Mouse (Mus musculus) embryonic facial prominence, embryonic 11.5 days (tissue): ENCODE measurements at regions not wholly inside any gene's neighbourhood (a gene's known extent, or its start where the extent isn't known, plus 50 kb on each side); places are given as distances from the start of the nearest gene placed in this dataset.
A peak's percentile ranks its signal among the peaks of the same experiment; 100 is the strongest.

Experiments used
- ATAC-seq: fragments of 200-750 bp; cut with Nextera tagmentation; replicated peaks from 2 replicates; pipeline ENCODE4 v1.8.0; 2017; ENCODE audit warnings: low read depth; ENCODE audit not compliant: insufficient number of reproducible peaks, low FRiP score, low TSS enrichment
- DNase-seq: peaks from one replicate; pipeline ENCODE4 v3.0.0-alpha.2; 2015; ENCODE audit warnings: low spot score
- H3K27ac ChIP-seq: fragments of 300-500 bp; sonication (generic); replicated peaks from 2 replicates; pipeline ENCODE4 v1.5.1; 2014; ENCODE audit warnings: mild to moderate bottlenecking, low read depth, low read length, control low read depth
- H3K27me3 ChIP-seq: fragments of 300-500 bp; sonication (generic); 2 replicates; pipeline ENCODE4 v1.6.1; 2014; ENCODE audit warnings: mild to moderate bottlenecking, low read length, moderate library complexity, mixed read lengths; ENCODE audit not compliant: control insufficient read depth, insufficient read depth
- H3K36me3 ChIP-seq: fragments of 300-500 bp; sonication (generic); replicated peaks from 2 replicates; pipeline ENCODE4 v1.6.1; 2014; ENCODE audit warnings: low read depth, mild to moderate bottlenecking, low read length, moderate library complexity, mixed read lengths; ENCODE audit not compliant: control insufficient read depth, insufficient read depth
- H3K4me1 ChIP-seq: fragments of 300-500 bp; sonication (generic); 2 replicates; pipeline ENCODE4 v1.6.1; 2014; ENCODE audit warnings: low read length, mixed read lengths; ENCODE audit not compliant: control insufficient read depth, insufficient read depth
- H3K4me2 ChIP-seq: fragments of 300-500 bp; sonication (generic); 2 replicates; pipeline ENCODE4 v1.6.1; 2014; ENCODE audit warnings: low read depth, mild to moderate bottlenecking, control low read depth, low read length, moderate library complexity
- H3K4me3 ChIP-seq: fragments of 300-500 bp; sonication (generic); 2 replicates; pipeline ENCODE4 v1.5.1; 2014; ENCODE audit warnings: low read depth, low read length, control low read depth
- H3K9ac ChIP-seq: fragments of 300-500 bp; sonication (generic); replicated peaks from 2 replicates; pipeline ENCODE4 v1.6.1; 2014; ENCODE audit warnings: mild to moderate bottlenecking, control low read depth, low read length
- H3K9me3 ChIP-seq: fragments of 300-500 bp; sonication (generic); replicated peaks from 2 replicates; pipeline ENCODE4 v1.6.1; 2016; ENCODE audit warnings: mild to moderate bottlenecking, low read length, inconsistent platforms, mixed read lengths; ENCODE audit not compliant: control insufficient read depth
- WGBS: fragments of 180-500 bp; shearing (Covaris S2); extraction: QIAGEN DNeasy Blood & Tissue Kit; methylation state at CpG from one replicate; pipeline ENCODE4 v1.1.7; 2014; 5-methylcytosine and 5-hydroxymethylcytosine counted together

DNA sequence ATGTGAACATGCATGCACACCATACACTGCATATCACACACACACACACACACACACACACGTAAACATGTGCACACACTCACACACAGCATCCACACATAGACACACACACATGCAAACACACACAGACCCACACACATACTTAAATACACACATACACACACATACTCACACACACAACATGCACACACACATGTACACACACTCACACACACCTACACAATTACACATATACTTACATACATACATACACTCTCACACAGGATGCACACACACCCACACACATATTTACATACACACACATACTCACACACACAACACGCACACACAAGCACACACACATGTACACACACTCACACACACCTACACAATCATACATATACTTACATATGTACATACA, 54.1 kb upstream of the Adrb1 start:
- H3K27ac ChIP-seq, result no peak overlapping the region
- H3K4me1 ChIP-seq, result no peaks in the 10 kb centered on the region; the same call in 1 of the 2 replicates
- no peaks in the 10 kb centered on the region for H3K27me3 ChIP-seq
- no peak overlapping the region for H3K4me3 ChIP-seq
- H3K9ac ChIP-seq, result no peak overlapping the region
- no peak for ATAC-seq
- 88% methylated on average over 2 of the region's 2 CpGs for WGBS
- no peaks in the 10 kb centered on the region for H3K36me3 ChIP-seq
- no peak overlapping the region for H3K4me2 ChIP-seq
- H3K9me3 ChIP-seq, result no peaks in the 10 kb centered on the region
- no peak for DNase-seq

DNA sequence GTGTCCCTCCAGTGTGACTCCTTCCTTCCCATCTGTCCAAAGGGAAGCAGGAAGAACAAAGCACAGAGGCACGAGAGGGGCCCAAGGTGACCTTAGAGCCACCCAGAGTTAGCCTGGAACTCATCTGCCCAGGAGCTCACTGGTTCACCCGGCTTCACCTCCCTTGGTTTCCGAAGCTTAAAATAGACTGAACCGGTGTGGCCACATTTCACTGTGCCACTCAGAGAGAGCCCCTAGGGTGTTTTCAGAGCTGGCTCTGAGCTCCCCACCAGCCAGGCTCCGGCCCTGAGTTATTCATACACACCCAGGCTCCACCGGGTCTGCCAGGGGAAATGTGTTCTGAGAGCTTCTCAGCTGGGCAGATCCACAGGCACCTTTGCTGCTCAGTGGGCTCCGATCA, 53.0 kb upstream of the Adrb1 start:
- DNase-seq, result peak; percentile 54
- Histone ChIP-seq H3K4me2 (no peak overlapping the region), H3K9me3 (no peaks in the 10 kb centered on the region), H3K9ac (no peak overlapping the region), H3K4me1 (no peaks in the 10 kb centered on the region; the same call in 1 of the 2 replicates), H3K27me3 (no peaks in the 10 kb centered on the region), H3K27ac (no peak overlapping the region), H3K36me3 (no peaks in the 10 kb centered on the region), H3K4me3 (no peak overlapping the region)
- WGBS, result 42% methylated on average over 7 of the region's 7 CpGs
- ATAC-seq, result no peak

DNA sequence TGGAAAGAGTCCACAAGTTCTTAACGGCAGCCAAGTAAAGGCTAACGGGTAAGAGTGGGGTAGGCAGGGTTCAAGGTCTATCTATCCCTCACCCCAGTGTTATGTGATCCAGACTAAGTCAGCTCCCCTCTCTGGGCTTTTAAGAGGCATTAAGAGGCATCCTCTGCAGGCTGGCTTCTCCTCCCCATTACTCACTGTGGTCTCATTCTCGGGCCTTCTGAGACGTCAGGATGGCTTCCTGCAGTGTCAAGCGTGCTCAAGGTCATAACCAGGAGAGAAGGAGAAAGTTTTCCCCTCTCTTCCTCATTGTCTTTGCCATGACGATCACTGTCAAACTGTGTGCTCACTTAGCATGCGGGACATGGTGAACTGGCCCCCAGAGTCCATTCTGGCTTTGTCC, 52.5 kb upstream of the Adrb1 start:
- Histone ChIP-seq H3K27me3 (no peaks in the 10 kb centered on the region), H3K9ac (no peak overlapping the region), H3K36me3 (no peaks in the 10 kb centered on the region), H3K4me2 (no peak overlapping the region), H3K9me3 (no peaks in the 10 kb centered on the region), H3K27ac (no peak overlapping the region), H3K4me1 (no peaks in the 10 kb centered on the region; the same call in 1 of the 2 replicates), H3K4me3 (no peak overlapping the region)
- WGBS, result 66% methylated on average over 7 of the region's 7 CpGs
- ATAC-seq (no peak), DNase-seq (no peak)
